Mouse (Mus musculus): ENCODE measurements around the gene Anks1b.

Gene Anks1b

GRCm38 (mm10) chr10:90719996-90720395, 846.7 kb downstream of the Anks1b start:
- in situ Hi-C loops (cut with MboI, MseI): no loop called here

- in situ Hi-C loops (cut with MboI, MseI): no loop called here
Measured at GRCm38 (mm10) chr10:90723071-90723494, 849.8 kb downstream of the Anks1b start.

GRCm38 (mm10) chr10:90723941-90724341, 850.6 kb downstream of the Anks1b start:
- in situ Hi-C loops (cut with MboI, MseI): no loop called here

GRCm38 (mm10) chr10:90724931-90725330, 851.6 kb downstream of the Anks1b start:
- in situ Hi-C loops (cut with MboI, MseI): loop anchor here in 1 of 2 experiments (25.0 kb wide), 1 partner anchor 487 kb away; no protein-coding TSS in a partner anchor

GRCm38 (mm10) chr10:90728401-90729358, 855.4 kb downstream of the Anks1b start:
- in situ Hi-C loops (cut with MboI, MseI): loop anchor here in 1 of 2 experiments (25.0 kb wide), 1 partner anchor 484 kb away; no protein-coding TSS in a partner anchor

GRCm38 (mm10) chr10:90729527-90729926, 856.2 kb downstream of the Anks1b start:
- in situ Hi-C loops (cut with MboI, MseI): loop anchor here in 1 of 2 experiments (25.0 kb wide), 1 partner anchor 483 kb away; no protein-coding TSS in a partner anchor

- in situ Hi-C loops (cut with MboI, MseI): loop anchor here (5.0 to 25.0 kb wide), 2 partner anchors 299 to 479 kb away; no protein-coding TSS in a partner anchor
Measured at GRCm38 (mm10) chr10:90732823-90733222, 859.5 kb downstream of the Anks1b start.

GRCm38 (mm10) chr10:90733632-90734031, 860.3 kb downstream of the Anks1b start:
- in situ Hi-C loops (cut with MboI, MseI): loop anchor here (5.0 to 25.0 kb wide), 2 partner anchors 299 to 479 kb away; no protein-coding TSS in a partner anchor

GRCm38 (mm10) chr10:90738475-90738874, 865.2 kb downstream of the Anks1b start:
- in situ Hi-C loops (cut with MboI, MseI): loop anchor here in 1 of 2 experiments (25.0 kb wide), 1 partner anchor 474 kb away; no protein-coding TSS in a partner anchor

GRCm38 (mm10) chr10:90740956-90741355, 867.6 kb downstream of the Anks1b start:
- in situ Hi-C loops (cut with MboI, MseI): loop anchor here in 1 of 2 experiments (5.0 to 25.0 kb wide), 2 partner anchors 296 to 471 kb away; no protein-coding TSS in a partner anchor

- in situ Hi-C loops (cut with MboI, MseI): no loop called here
Measured at GRCm38 (mm10) chr10:90751889-90752288, 878.6 kb downstream of the Anks1b start.

GRCm38 (mm10) chr10:90753106-90753505, 879.8 kb downstream of the Anks1b start:
- in situ Hi-C loops (cut with MboI, MseI): no loop called here

GRCm38 (mm10) chr10:90757773-90758172, 884.5 kb downstream of the Anks1b start:
- in situ Hi-C loops (cut with MboI, MseI): no loop called here

- in situ Hi-C loops (cut with MboI, MseI): no loop called here
Measured at GRCm38 (mm10) chr10:90759929-90760328, 886.6 kb downstream of the Anks1b start.

GRCm38 (mm10) chr10:90766261-90766660, 893.0 kb downstream of the Anks1b start:
- in situ Hi-C loops (cut with MboI, MseI): no loop called here

GRCm38 (mm10) chr10:90770403-90770955, 897.2 kb downstream of the Anks1b start:
- in situ Hi-C loops (cut with MboI, MseI): no loop called here

GRCm38 (mm10) chr10:90771046-90771445, 897.7 kb downstream of the Anks1b start:
- in situ Hi-C loops (cut with MboI, MseI): no loop called here

- in situ Hi-C loops (cut with MboI, MseI): no loop called here
Measured at GRCm38 (mm10) chr10:90771471-90772226, 898.3 kb downstream of the Anks1b start.

GRCm38 (mm10) chr10:90779561-90780400, 906.5 kb downstream of the Anks1b start:
- in situ Hi-C loops (cut with MboI, MseI): no loop called here

- in situ Hi-C loops (cut with MboI, MseI): no loop called here
Measured at GRCm38 (mm10) chr10:90784981-90785650, 911.8 kb downstream of the Anks1b start.

All from T-helper 17 cell (primary cell).